Mouse (Mus musculus) lung, adult 2 months (tissue): ENCODE results near the gene Rec114.

Experiments
- CTCF ChIP-seq: fragments of 200-500 bp; IDR thresholded peaks from 2 replicates; pipeline ENCODE4 v1.5.1; 2011; ENCODE audit warnings: mild to moderate bottlenecking, low read length, control low read depth; ENCODE audit not compliant: insufficient read depth
- POLR2A ChIP-seq: fragments of 200-500 bp; IDR thresholded peaks from 2 replicates; pipeline ENCODE4 v1.6.1; 2011; ENCODE audit warnings: low read depth, mild to moderate bottlenecking, control low read depth, low read length, borderline replicate concordance; ENCODE audit errors: extremely low read depth

DNA sequence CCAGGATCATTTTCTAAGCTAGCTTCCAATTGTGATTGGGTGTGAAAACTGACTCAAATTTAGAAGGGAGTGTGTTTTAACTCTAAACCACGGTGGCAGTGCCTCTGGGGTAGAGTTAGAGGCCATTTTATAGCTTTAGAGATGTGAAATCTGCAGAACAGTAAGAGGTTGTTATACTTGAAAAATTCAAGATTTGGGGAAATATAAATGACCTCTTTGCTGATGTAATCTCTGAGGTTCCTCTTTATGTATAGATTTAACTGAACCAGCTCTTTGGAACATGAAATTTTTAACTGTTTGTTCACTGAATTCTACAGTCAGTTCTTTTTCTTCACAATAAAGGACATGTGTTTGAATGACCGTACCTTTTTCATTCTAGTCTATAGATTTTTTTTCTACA lies 113.3 kb downstream of the Rec114 start:
- TF ChIP-seq POLR2A (no peak), CTCF (no peak)
